Mouse (Mus musculus) liver, embryonic 14.5 days (tissue): ENCODE measurements around the gene Nebl.

Experiments used
- CTCF ChIP-seq: IDR thresholded peaks from 2 replicates; pipeline ENCODE4 v1.5.1; 2016; ENCODE audit warnings: antibody characterized with exemption, low read depth, control low read depth
- EP300 ChIP-seq: IDR thresholded peaks from 2 replicates; pipeline ENCODE4 v1.6.1; 2016; ENCODE audit warnings: antibody characterized with exemption, low read depth

DNA sequence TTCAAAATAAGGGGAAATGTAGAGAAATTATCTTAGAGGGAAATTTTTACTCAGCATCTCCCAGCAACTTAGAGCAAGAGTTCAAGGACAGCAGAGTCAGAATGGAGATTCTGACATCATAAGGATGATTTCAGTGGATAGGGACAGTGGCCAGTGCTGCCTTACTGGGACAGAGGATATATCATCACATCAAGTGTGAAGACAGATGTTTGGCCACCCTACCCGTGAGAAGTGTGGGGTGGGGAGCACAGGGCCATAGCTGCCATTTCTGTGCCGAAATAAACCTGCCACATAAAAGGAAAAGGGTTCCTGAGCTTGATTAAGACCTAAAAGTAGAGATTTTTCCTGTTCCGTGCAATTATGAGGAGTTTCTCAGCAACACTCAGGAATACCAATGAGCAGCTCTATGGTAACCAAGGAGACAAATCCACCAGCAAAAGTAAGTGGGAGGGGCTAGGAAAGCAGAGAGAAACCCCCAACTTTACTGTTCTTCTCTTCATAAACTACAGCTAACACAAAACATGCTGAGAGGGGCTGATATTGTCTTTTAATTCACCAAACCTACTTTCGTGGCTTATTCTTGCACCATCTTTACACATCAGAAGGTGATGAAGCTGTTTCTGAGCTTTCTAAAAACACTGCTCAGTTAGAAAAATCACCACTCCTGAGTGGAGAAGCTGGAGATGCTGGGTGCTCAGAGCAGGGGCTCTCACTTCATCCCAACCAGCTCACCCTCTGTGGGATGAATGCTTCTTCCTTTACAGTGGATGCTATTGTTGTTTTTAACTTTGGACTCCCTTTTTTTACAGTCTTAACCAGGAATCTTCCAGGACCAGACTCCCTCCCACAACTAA lies 172.1 kb downstream of the Nebl start:
- TF ChIP-seq CTCF (no peak), EP300 (no peak)
